In the genomic region with DNA sequence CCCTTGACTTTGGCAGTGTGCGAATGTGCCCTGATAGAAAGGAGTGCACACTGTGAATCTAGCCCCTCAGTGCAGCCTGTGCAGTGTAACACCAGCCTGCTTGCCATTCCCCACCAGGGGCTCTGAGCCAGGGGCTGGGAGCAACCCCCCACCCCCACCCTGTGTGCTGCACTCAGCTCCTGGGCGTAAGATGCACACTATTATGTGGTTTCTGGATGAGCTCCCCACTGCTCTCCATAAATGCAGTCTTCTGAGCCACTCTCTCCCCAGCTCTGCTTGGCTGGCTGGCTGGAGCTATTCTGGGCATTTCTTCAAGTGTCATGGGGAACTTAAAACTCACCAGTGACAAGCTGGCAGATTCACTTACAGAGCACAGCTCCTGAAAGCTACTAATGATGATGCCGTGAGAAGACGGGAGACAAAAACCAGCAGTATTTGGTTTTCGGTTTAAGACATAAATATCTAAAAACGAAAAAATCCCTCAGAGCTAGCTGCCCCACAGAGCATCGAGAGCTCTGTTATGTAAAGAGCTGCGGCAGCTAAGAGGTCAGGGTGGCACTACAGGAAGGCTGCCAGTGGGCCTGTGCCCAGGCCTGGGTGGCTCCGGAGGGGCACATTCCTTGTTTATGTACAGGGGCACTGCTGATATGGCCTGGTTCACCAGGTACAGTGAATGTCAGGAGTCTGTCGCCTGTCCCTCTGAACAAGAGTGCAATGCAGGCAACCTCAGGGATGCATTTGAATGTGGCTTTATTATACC, we compare ENCODE assay signal across 14 mouse cellular contexts. TPM values are rescaled to one million over a fixed set of nuclear protein-coding genes. Genes with fewer than 3 reads are reported as not detected.
DNase-seq lines count a peak whose midpoint lies in the region; ATAC-seq and TF ChIP-seq lines count a peak whose summit lies in the region.
"Had no signal": no experiment of that assay in that cellular context is flagged by ENCODE, and none has a peak within 500 bp of the region (broad histone marks: within the 10 kb centered on the region; RNA-seq: fewer than 3 reads in every experiment).

No protein-coding gene starts in this region.

- H3K27me3 ChIP-seq in forebrain, embryonic 15.5 days, result no peaks in the 10 kb centered on the region
- no peaks in the 10 kb centered on the region; the same call in 1 of the 2 replicates for H3K27me3 ChIP-seq in forebrain, embryonic 11.5 days (ENCODE audit: control insufficient read depth, insufficient read depth, low read length)
- H3K27me3 ChIP-seq in midbrain, embryonic 14.5 days (ENCODE audit: control insufficient read depth, insufficient read depth, low read length), result no peaks in the 10 kb centered on the region

- H3K4me3 ChIP-seq in forebrain, embryonic 15.5 days, result no peak overlapping the region
- no peak overlapping the region for H3K4me3 ChIP-seq in forebrain, embryonic 11.5 days (ENCODE audit: low read depth, low read length)
- no peak overlapping the region for H3K4me3 ChIP-seq in cortical plate, adult 2 months (ENCODE audit: insufficient read depth, low read length)
- H3K4me3 ChIP-seq in midbrain, embryonic 14.5 days (replicated peaks; ENCODE audit: low read depth, low read length), result no peak overlapping the region
- H3K4me3 ChIP-seq: heart, embryonic 12.5 days had no signal

- no peak overlapping the region for H3K9ac ChIP-seq in forebrain, embryonic 15.5 days (replicated peaks)
- H3K9ac ChIP-seq in forebrain, embryonic 11.5 days (ENCODE audit: low read length), result no peak overlapping the region
- H3K9ac ChIP-seq in midbrain, embryonic 14.5 days (replicated peaks; ENCODE audit: low read length), result no peak overlapping the region
- H3K9ac ChIP-seq: heart, embryonic 12.5 days; liver, embryonic 14.5 days had no signal

- ATAC-seq in forebrain, embryonic 15.5 days (replicated peaks), result peak; percentile 96
- no peak for ATAC-seq in forebrain, embryonic 11.5 days (replicated peaks; ENCODE audit: low FRiP score)
- ATAC-seq in midbrain, embryonic 14.5 days (ENCODE audit: low FRiP score, low TSS enrichment), result peak; percentile 48; the same call in 1 of the 2 replicates
- ATAC-seq: CD4-positive, CD25-positive, alpha-beta regulatory T cell, adult 4 months; inflammation-experienced regulatory T-cells, adult 6 months had no signal

- no peaks in the 10 kb centered on the region for H3K9me3 ChIP-seq in forebrain, embryonic 15.5 days
- no peaks in the 10 kb centered on the region for H3K9me3 ChIP-seq in forebrain, embryonic 11.5 days (ENCODE audit: control insufficient read depth, low read length)
- no peaks in the 10 kb centered on the region for H3K9me3 ChIP-seq in midbrain, embryonic 14.5 days (ENCODE audit: control insufficient read depth, low read length)
- H3K9me3 ChIP-seq: heart, embryonic 12.5 days had no signal

- intact Hi-C loops in left cerebral cortex, postnatal 4 days (cut with DNase I), result loop anchor here (10.0 kb wide), 1 partner anchor 63 kb away; no protein-coding TSS in a partner anchor

- peaks cover 10% of the 10 kb centered on the region; the same call in 1 of the 2 replicates for H3K4me1 ChIP-seq in forebrain, embryonic 15.5 days
- no peaks in the 10 kb centered on the region for H3K4me1 ChIP-seq in forebrain, embryonic 11.5 days (replicated peaks; ENCODE audit: control insufficient read depth, insufficient read depth, low read length)
- H3K4me1 ChIP-seq in cortical plate, adult 2 months (ENCODE audit: control insufficient read depth, insufficient read depth, low read length), result peaks cover 3% of the 10 kb centered on the region; the same call in 1 of the 2 replicates
- H3K4me1 ChIP-seq in midbrain, embryonic 14.5 days (ENCODE audit: control insufficient read depth, insufficient read depth, low read length), result no peaks in the 10 kb centered on the region

- no peak overlapping the region for H3K4me2 ChIP-seq in forebrain, embryonic 15.5 days (replicated peaks)
- no peak overlapping the region for H3K4me2 ChIP-seq in forebrain, embryonic 11.5 days (ENCODE audit: low read depth, low read length, severe bottlenecking)
- no peak overlapping the region for H3K4me2 ChIP-seq in midbrain, embryonic 14.5 days (ENCODE audit: low read length)
- H3K4me2 ChIP-seq: heart, embryonic 12.5 days had no signal

- peak overlapping the region; percentile 66 for H3K27ac ChIP-seq in forebrain, embryonic 15.5 days (replicated peaks)
- no peak overlapping the region for H3K27ac ChIP-seq in forebrain, embryonic 11.5 days (ENCODE audit: low read depth, low read length)
- peak overlapping the region; percentile 88 for H3K27ac ChIP-seq in cortical plate, adult 2 months (ENCODE audit: insufficient read depth, low read length)
- no peak overlapping the region for H3K27ac ChIP-seq in midbrain, embryonic 14.5 days (replicated peaks; ENCODE audit: low read depth, low read length)
- H3K27ac ChIP-seq: liver, embryonic 14.5 days had no signal

- H3K36me3 ChIP-seq in forebrain, embryonic 15.5 days, result no peaks in the 10 kb centered on the region
- H3K36me3 ChIP-seq in forebrain, embryonic 11.5 days (ENCODE audit: control insufficient read depth, insufficient read depth, low read length), result no peaks in the 10 kb centered on the region
- H3K36me3 ChIP-seq in midbrain, embryonic 14.5 days (ENCODE audit: control insufficient read depth, insufficient read depth, low read length), result no peaks in the 10 kb centered on the region
- H3K36me3 ChIP-seq: heart, embryonic 12.5 days had no signal

- 66% methylated on average over 10 of the region's 10 CpGs for WGBS in forebrain, embryonic 15.5 days
- WGBS in forebrain, embryonic 11.5 days, result 75% methylated on average over 10 of the region's 10 CpGs
- 77% methylated on average over 10 of the region's 10 CpGs for WGBS in midbrain, embryonic 14.5 days

- TF ChIP-seq CTCF in cortical plate, adult 2 months (IDR thresholded peaks at IDR 0.05; ENCODE audit: extremely low read depth, insufficient read depth, low read length), result no peak

- DNase-seq in forebrain, embryonic 11.5 days (ENCODE audit: low spot score), result no peak
- peak; percentile 62 for DNase-seq in left cerebral cortex, postnatal 4 days
- DNase-seq in left cerebral cortex, adult 18-20 months (ENCODE audit: low spot score in 2 of 2), result no peak
- DNase-seq in midbrain, embryonic 14.5 days, result no peak
- DNase-seq in urinary bladder, postnatal 36 days (ENCODE audit: low spot score in 2 of 2), result no peak
- DNase-seq in thymus, postnatal 10 days (ENCODE audit: low spot score in 2 of 2), result no peak
- DNase-seq: adrenal gland, adult 2 months; kidney, postnatal 10 days had no signal

- no peak for TF ChIP-seq POLR2A in cortical plate, adult 2 months (IDR thresholded peaks at IDR 0.05; ENCODE audit: extremely low read depth, insufficient read depth, low read length)

RNA-seq across cellular contexts. Expression of gene Rasgrf1, which starts 18.0 kb away (rescaled TPM):
- polyA plus RNA-seq in forebrain, embryonic 15.5 days (2015; fragmentation: Nextera tagmentation; extraction: Ambion mirVana), result 4.7 and 6.1 TPM in 2 replicates
- 0.08 TPM in 1 of 2 replicates, not detected in the other for polyA plus RNA-seq in forebrain, embryonic 11.5 days (2014; fragmentation: Nextera tagmentation; extraction: Ambion mirVana)
- 10 to 100 TPM; 18.7 to 29.3 TPM for total RNA-seq in left cerebral cortex, postnatal 4 days (2021)
- 100 to 1,000 TPM; 292 to 328 TPM for total RNA-seq in left cerebral cortex, adult 18-20 months (2021)
- 124 and 142 TPM in 2 replicates for polyA plus RNA-seq in cortical plate, adult 2 months (2012; rRNA removed)
- polyA plus RNA-seq in midbrain, embryonic 14.5 days (2014; fragmentation: Nextera tagmentation; extraction: Ambion mirVana), result 3.5 and 4.5 TPM in 2 replicates

Comparison
In these comparisons a context has a peak if more than half of its experiments do, and no peak if none do; other contexts are left out.
1. H3K27ac ChIP-seq: peak in forebrain, embryonic 15.5 days (single experiment) and cortical plate, adult 2 months (single experiment); none in forebrain, embryonic 11.5 days (single experiment) and midbrain, embryonic 14.5 days (single experiment).
2. RNA of gene Rasgrf1, which starts 18.0 kb away (polyA plus RNA-seq): 124 to 142 TPM in cortical plate, adult 2 months; 4.7 to 6.1 TPM in forebrain, embryonic 15.5 days, 3.5 to 4.5 TPM in midbrain, embryonic 14.5 days and 0.08 TPM in forebrain, embryonic 11.5 days; every median in the first group is over 10 times any median in the second.